Mouse (Mus musculus): ENCODE results near the gene Uba52. TPM values are rescaled to one million over a fixed set of nuclear protein-coding genes. Genes with fewer than 3 reads are reported as not detected.

Gene Uba52
- total RNA-seq, 2 experiments from 2014 or later = 1,030 to 1,066 TPM

- DNase-seq = no peak
- intact Hi-C loops (cut with DNase I; ENCODE audit: low total_unique reads) = loop anchor here (10.0 kb wide), 1 partner anchor 46 kb away; no protein-coding TSS in a partner anchor
Observed at GRCm38 (mm10) chr8:70490880-70491495, 19.6 kb downstream of the Uba52 start.

GRCm38 (mm10) chr8:70490061-70490879, 20.3 kb downstream of the Uba52 start:
- intact Hi-C loops (cut with DNase I; ENCODE audit: low total_unique reads) = loop anchor here (10.0 kb wide), 1 partner anchor 45 kb away; no protein-coding TSS in a partner anchor
- no peak for DNase-seq

- no peak for DNase-seq
- intact Hi-C loops (cut with DNase I; ENCODE audit: low total_unique reads) = no loop called here
Observed at GRCm38 (mm10) chr8:70489576-70489975, 21.0 kb downstream of the Uba52 start.

DNA sequence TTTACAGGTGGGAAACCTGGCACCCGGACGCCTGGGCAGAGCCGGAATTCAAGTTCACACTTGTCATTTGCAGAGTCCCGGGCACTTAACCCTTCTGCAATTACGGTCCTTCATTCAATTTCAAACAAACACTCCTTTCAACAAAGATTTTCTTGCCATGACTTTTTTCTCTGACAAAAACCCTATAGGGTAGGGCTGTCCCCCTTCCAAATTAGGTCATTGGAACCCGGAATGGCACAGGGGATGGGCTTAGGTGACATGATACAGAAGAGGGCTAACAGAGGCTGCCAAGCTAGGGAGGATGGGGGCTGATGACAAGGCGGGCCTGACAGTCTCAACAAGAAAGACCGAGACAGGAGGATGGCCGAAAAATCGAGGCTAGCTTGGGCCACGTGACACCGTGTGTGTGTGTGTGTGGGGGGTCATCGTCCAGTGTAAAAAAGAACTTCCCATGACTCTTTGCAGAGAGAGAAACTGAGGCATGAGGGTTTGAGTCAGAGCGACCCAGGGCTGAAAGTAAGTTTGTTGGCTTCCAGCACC, 21.6 kb downstream of the Uba52 start:
- no peak for DNase-seq
- intact Hi-C loops (cut with DNase I; ENCODE audit: low total_unique reads) = no loop called here

GRCm38 (mm10) chr8:70487993-70488796, 22.4 kb downstream of the Uba52 start:
- no peak for DNase-seq

GRCm38 (mm10) chr8:70486941-70487520, 23.6 kb downstream of the Uba52 start, which contains the start of gene Tmem59l:
Gene Tmem59l, minus strand, starts transcription at chr8:70487358.
- DNase-seq = no peak
- intact Hi-C loops (cut with DNase I; ENCODE audit: low total_unique reads) = no loop called here

More at GRCm38 (mm10) chr8:70487993-70488796, 22.4 kb downstream of the Uba52 start:
- intact Hi-C loops (cut with DNase I; ENCODE audit: low total_unique reads) = no loop called here

GRCm38 (mm10) chr8:70486191-70486681, 24.4 kb downstream of the Uba52 start:
- DNase-seq = no peak

GRCm38 (mm10) chr8:70482943-70483342, 27.7 kb downstream of the Uba52 start:
- intact Hi-C loops (cut with DNase I; ENCODE audit: low total_unique reads) = no loop called here
- no peak for DNase-seq

More at GRCm38 (mm10) chr8:70486191-70486681, 24.4 kb downstream of the Uba52 start:
- intact Hi-C loops (cut with DNase I; ENCODE audit: low total_unique reads) = no loop called here

DNA sequence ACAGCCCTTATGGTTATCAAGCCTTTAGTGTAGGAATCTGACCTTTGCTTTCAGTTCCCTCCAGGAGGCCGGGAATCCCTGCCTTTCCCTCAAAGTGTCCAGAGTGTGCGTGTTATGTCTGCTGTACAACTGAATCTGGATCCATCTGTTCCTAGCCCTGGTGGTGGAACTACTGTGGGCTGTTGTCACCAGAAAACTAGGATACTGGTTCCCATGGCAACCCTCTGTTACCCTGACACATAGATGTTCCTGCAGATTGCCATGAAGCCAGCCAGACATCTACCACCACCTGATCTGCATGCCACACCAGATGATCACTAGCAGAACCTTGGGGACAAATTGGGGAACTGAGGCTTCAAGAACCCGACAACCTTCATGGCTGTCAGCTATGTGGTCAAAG, 28.7 kb downstream of the Uba52 start:
- no peak for DNase-seq
- intact Hi-C loops (cut with DNase I; ENCODE audit: low total_unique reads) = no loop called here

DNA sequence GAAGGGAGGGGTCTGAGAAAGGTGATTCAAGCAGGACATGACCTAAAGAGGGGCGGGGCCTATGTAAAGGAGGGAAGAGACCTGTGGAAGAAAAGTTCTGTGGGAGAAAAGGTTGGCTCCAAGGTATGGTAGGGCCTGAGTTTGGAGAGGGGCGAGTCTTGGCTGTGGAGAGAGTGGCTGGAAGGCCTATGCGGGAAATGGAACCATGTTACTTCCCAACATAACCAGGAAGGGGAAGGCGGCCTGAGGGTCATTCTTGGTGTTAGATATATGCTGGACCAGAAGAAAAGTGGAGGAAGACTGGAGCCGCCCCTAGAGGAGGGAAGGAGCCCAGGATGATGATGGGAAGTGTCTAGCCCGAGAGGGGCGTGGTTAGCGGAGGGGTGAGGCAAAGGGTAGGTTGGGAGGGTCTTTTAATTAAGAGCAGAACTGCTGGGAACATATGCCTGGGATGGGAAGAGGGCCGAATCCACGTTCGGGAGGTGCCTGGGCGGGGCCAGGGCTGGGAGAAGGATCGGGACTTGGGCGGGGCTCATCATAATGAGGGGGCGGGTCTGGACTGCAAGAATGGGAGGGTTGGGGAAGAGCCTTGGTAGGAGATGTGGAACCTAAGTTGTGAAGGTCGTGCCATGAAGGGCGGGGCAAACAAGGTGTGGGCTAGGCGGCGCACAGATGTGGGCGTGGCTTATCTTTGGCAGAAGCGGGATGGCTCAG, 33.2 kb downstream of the Uba52 start:
- no peak for DNase-seq
- intact Hi-C loops (cut with DNase I; ENCODE audit: low total_unique reads) = no loop called here

GRCm38 (mm10) chr8:70476333-70477268, 34.0 kb downstream of the Uba52 start, which contains the start of gene Klhl26:
Gene Klhl26, minus strand, starts transcription at chr8:70476968.
- intact Hi-C loops (cut with DNase I; ENCODE audit: low total_unique reads) = no loop called here
- peak; percentile 95 for DNase-seq

- intact Hi-C loops (cut with DNase I; ENCODE audit: low total_unique reads) = no loop called here
Observed at GRCm38 (mm10) chr8:70471856-70472255, 38.7 kb downstream of the Uba52 start.

GRCm38 (mm10) chr8:70469938-70470337, 40.7 kb downstream of the Uba52 start:
- intact Hi-C loops (cut with DNase I; ENCODE audit: low total_unique reads) = no loop called here
- no peak for DNase-seq

More at GRCm38 (mm10) chr8:70471856-70472255, 38.7 kb downstream of the Uba52 start:
- DNase-seq = no peak

- no peak for DNase-seq
- intact Hi-C loops (cut with DNase I; ENCODE audit: low total_unique reads) = no loop called here
Observed at GRCm38 (mm10) chr8:70469295-70469916, 41.2 kb downstream of the Uba52 start.

- intact Hi-C loops (cut with DNase I; ENCODE audit: low total_unique reads) = no loop called here
- no peak for DNase-seq
Observed at GRCm38 (mm10) chr8:70468733-70469132, 41.9 kb downstream of the Uba52 start.

DNA sequence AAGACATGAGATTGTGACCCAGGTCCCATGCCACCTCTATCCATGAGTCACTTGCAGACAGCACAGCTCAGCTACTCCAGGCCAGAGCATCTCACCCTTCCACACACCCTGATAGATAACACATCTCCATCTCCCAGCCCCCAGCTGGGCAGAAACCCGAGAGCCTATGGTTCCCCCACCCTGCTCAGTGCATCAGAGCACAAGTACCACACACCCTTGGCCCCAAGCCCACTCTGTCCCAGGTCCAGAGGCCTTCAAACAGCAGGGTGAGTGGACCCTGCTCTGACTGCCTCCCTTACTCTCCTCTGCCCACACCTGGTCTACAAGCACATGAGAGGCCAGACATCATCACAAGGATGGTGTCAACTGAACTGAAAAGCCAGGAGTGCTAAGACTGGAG, 42.7 kb downstream of the Uba52 start:
- intact Hi-C loops (cut with DNase I; ENCODE audit: low total_unique reads) = no loop called here

DNA sequence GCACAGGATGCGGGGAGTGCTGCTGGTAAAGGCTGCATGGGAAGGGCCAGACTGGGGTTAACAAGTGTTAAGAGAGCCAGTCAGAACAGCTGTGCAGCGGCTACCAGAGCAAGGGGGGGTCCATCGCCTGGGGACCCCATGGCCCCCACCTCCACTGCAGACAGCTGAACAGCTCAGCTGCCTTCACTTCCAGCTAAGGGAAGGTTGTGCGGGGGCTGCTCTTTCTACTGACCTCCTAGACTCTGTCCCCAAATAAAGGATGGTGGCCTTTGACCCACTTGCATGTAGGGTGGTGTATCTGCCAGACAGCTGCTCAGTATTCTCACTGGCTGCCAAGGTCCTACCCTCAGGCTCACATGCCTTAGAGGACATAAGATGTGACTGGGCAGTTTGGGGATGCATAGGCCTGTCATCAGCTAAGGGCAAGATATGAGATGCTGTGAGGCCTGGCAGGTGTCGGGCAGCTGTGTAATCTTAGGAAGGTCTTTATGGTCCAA, 43.3 kb downstream of the Uba52 start:
- intact Hi-C loops (cut with DNase I; ENCODE audit: low total_unique reads) = no loop called here
- DNase-seq = peak; percentile 62

More for the DNA sequence above, 42.7 kb downstream of the Uba52 start:
- DNase-seq = no peak

Data from gastrocnemius, postnatal 14 days (tissue).